Mouse (Mus musculus) lung, postnatal 10 days (tissue): ENCODE measurements around the gene Ctdspl.

Source experiments
- DNase-seq: peaks from one replicate; pipeline ENCODE4 v3.0.0; 2021

Gene Ctdspl

DNA sequence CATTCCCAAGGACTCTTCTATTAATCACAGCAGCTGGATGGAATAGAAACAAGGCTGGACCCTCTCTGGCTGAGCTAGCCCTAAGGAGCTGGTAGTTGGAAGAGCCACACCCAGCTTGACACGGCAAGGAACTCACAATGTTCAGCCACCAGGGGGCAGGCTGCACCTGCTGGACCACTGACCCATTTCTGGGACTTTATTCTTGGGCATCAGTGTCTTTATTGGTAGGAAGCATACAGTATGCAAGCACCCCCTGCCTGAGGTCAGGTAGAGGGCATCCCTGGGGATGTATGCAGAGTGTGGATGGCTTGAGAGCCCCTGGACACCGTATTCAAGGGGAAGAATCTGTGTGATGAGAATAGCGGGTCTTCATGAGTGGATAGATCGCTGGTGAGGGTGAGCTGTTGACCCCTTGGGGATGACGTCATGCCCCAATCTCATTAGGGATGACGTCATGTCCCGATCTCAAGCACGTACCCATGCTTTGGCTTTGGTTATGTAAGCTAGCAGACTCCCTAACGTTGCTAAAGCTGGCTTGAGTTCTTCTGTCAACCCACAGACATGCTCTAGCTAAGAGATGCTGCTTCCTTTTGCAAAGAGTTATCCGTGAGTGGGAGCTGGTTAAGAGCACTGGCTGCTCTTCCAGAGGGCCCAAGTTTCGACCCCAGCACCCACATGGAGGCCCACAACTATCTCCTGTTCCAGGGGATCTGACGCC lies 5.3 kb upstream of the Ctdspl start:
- DNase-seq = peak; percentile 90

DNA sequence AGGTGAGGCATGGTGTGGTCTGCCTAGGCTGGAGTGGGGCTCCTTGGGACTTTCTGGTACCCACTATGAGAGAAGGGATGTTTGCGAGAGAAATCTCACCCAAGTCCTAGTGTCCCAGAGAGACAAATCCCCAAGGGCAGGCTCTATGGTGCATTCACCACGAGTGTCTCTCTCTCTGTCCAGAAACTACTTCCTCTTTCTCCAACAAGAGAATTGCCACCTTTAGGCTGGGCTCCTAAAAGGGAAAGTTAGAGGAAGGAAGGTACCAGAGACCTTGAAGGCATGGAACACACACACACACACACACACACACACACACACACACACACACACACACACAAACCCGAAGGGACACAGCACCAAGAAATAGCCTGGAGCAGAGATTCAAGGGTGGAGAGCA lies 4.3 kb upstream of the Ctdspl start:
- DNase-seq = no peak

GRCm38 (mm10) chr9:118924554-118925085 lies 1.6 kb upstream of the Ctdspl start:
- DNase-seq = no peak

- DNase-seq = peak; percentile 99
These were observed 755 bp upstream of the Ctdspl start for GRCm38 (mm10) chr9:118925286-118926110.

DNA sequence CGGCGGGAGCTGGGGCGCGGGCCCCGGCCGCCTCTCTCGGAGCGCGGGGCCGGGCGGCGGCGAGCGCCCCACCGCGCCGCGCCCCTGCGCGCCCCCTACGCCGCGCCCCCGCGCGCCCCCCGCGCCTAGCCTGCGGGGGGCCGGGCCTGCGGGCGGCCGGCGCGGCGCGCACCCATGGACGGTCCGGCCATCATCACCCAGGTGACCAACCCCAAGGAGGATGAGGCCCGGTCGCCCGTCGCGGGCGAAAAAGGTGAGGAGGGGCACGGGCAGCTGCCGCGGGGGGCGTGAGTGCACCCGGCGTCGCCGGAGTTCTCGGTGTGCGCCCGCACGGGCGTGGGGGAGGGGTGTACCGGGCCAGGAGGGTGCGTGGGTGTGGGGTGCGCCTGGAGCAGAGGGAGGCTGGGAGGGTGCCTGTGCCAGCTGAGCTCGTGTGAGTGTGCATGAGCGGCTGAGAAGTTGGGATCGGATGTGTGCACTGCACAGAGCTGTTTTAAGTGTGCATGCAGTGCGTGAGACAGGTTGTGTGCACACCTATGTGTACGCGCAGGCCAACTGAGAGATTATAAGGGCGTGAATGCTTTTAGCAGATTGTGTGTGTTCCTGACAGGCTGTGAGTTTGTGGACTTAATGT lies 552 bp downstream of the Ctdspl start:
- DNase-seq = peak; percentile 66

DNA sequence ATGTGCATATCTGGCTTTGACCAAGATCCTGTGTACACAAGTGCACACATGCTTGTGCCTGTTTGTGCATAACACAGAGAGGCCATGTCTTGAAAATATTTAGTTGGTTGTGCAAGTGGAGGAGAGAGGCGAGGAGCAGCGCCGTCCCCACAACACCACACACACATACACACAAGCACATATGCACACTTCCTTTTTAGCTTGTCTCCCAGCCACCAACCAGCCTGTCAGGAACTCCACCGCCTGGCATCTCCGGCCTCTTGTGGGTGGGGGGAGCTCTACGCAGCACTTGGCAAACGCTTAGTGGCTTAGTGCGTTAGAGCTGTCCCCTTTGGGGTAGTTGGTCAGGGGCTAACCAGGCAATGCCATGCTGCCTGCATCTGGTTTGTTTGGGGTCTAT lies 1.2 kb downstream of the Ctdspl start:
- DNase-seq = peak; percentile 67

DNA sequence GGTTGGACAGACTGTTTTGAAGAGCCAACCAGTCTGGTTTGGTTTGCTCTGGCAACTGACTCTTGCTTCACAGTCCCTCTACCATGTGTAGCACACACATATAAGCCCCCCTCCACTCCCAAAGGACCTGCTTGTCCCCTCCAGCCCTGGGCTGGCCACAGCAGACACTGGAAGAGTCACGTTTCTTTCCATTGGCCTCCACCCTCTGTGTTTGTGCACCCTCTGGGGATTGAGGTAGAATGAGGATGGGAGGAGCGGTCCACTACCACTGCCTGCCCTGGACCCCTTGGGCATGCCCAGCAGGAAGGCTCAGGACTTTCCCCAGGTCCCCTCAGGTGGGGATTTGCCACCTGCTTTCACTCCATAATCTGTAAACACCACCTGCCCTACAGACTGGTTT lies 1.8 kb downstream of the Ctdspl start:
- DNase-seq = peak; percentile 42

- peak; percentile 52 for DNase-seq
These were observed 2.4 kb downstream of the Ctdspl start for GRCm38 (mm10) chr9:118928656-118929055.

- DNase-seq = no peak
These were observed 4.4 kb downstream of the Ctdspl start for GRCm38 (mm10) chr9:118930611-118931010.

- no peak for DNase-seq
These were observed 7.5 kb downstream of the Ctdspl start for GRCm38 (mm10) chr9:118933800-118934199.

DNA sequence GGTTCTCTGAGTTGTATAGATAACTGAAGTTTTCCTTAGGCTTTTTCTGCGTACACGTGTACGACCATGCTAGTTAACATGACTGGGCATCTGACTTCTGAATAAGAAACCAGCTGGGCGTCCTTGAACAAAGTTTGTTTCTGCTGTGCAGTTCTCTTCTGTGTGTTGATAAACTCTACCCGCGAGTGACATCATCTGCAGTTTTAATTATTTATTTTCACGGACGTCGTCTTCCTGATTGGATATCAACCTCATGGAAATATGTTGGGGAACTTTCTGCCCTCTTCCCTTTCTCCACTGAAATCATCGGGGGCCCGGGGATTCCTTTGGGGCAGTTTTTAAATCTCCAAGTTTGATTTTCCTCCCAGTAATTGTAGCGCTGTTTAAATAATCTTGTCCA lies 8.1 kb downstream of the Ctdspl start:
- DNase-seq = peak; percentile 27

DNA sequence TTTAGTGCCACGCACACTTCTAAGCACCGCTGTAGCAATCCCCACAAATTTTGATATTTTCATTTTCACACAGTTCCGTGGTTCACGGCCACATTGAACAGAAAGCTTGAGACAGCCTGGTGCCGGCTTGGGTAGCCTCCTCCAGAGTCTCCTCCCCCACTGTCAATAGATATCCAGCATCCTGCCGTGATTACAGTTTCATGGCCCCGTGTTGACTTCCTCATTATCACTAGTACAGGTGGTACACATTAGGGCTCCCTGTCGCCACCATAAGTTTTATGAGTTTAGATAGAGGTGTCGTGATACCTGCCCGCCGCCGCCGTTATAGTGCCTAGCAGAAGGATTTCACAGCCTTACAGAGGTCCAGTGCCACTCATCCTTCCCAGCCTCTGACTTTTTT lies 8.8 kb downstream of the Ctdspl start:
- no peak for DNase-seq

GRCm38 (mm10) chr9:118936071-118936470 lies 9.8 kb downstream of the Ctdspl start:
- peak; percentile 43 for DNase-seq

GRCm38 (mm10) chr9:118937515-118937914 lies 11.3 kb downstream of the Ctdspl start:
- peak; percentile 44 for DNase-seq

DNA sequence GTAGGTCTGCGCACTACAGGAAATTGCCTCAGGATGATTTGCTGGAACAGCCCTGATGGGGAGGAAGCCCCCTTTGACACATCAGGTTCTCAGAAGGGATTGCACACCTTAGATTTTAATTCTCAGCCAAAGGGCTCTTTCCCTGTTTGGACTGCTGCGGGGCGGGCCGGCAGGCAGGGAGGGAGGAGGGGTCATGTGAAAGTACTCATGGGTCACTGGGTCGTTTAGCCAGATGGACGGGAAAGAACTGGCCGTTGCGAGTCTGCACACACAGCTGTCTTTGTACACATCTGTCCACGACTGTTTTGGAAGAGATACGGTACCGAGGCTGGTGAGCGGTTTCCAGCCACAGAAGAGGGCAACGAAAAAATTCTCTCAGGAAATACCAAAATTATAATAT lies 13.2 kb downstream of the Ctdspl start:
- peak; percentile 37 for DNase-seq

DNA sequence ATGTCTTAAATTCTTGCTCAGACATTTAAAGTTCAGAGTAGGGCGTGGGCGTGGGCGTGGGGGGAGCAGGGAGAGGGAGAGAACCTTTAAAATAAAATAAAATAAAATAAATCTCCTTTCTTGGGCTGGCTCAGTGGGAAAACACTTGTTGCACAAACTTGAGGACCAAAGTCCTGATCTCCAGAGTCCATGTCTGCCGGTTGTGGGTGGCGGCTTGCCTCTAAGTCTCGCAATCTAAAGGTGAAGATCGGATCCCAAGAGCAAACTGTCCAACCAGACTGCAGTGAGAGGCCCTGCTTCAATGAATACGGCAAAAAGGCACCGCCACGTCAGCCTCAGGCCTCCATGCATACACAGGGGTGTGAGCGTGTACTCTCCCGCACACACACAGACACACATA lies 13.6 kb downstream of the Ctdspl start:
- DNase-seq = no peak

- no peak for DNase-seq
These were observed 14.4 kb downstream of the Ctdspl start for GRCm38 (mm10) chr9:118940591-118941207.

DNA sequence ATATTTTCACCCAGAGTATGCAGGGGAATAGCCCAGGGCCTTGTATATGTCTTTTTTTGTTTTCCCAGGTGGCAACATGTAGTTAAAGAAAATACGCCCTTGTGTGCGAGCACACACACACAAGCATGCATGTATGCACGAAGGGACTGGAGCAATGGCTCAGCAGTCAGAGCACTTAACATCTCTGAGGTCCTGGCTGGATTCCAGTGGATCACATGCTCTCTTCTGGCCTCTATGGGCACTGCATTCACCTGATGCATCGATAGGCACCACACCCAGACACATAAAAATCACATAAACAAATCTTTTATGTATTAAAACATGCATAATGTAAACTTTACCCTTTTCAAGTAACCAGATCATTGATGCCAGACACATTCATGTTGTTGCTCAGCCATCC lies 15.8 kb downstream of the Ctdspl start:
- peak; percentile 18 for DNase-seq

GRCm38 (mm10) chr9:118943941-118944340 lies 17.7 kb downstream of the Ctdspl start:
- DNase-seq = peak; percentile 16

- DNase-seq = peak; percentile 39
These were observed 18.1 kb downstream of the Ctdspl start for GRCm38 (mm10) chr9:118944388-118944787.

GRCm38 (mm10) chr9:118948486-118948885 lies 22.2 kb downstream of the Ctdspl start:
- DNase-seq = no peak

- no peak for DNase-seq
These were observed 22.9 kb downstream of the Ctdspl start for GRCm38 (mm10) chr9:118949124-118949523.

DNA sequence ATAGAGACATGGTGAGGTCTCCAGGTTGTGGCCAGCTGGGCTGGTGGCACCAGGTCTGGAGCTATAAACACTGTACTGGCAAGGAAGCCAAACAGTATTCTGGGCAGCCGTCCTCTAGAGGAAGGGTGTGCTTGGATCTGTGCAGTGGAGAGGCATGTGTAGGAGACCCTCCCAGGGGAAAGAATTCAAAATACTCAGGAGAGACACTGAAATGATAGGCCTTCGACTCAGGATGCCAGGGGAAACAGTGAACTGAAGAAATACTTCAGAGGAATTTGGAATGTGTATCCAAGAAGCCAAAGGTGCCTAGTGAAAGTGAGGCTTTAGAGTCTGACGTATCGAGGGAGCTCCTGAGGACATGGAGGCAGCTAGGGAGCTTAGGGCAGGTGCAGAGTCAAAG lies 23.4 kb downstream of the Ctdspl start:
- DNase-seq = no peak
